Mouse (Mus musculus): ENCODE results near the gene Mrpl44.

- TF ChIP-seq POLR2A (IDR thresholded peaks at IDR 0.05; ENCODE audit: extremely low read depth, insufficient read depth, low read length): no peak
- no peak for TF ChIP-seq CTCF (IDR thresholded peaks at IDR 0.05; ENCODE audit: low read depth, low read length)
Measured at GRCm38 (mm10) chr1:79756417-79756816, 19.4 kb upstream of the Mrpl44 start.

Data from liver, adult 2 months (tissue).